Mouse (Mus musculus): Measurements from ENCODE around the gene Gstm7. TPM values are rescaled to one million over a fixed set of nuclear protein-coding genes. Genes with fewer than 3 reads are reported as not detected.

Gene Gstm7
- polyA plus RNA-seq, 1 experiment from 2014 or later: 54.6 TPM

GRCm38 (mm10) chr3:107928691-107929090 lies 2.9 kb downstream of the Gstm7 start:
- Histone ChIP-seq H3K4me1 (replicated peaks; ENCODE audit: control insufficient read depth, insufficient read depth, low read length) (peaks cover 13% of the 10 kb centered on the region; the same call in 1 of the 2 replicates), H3K27me3 (ENCODE audit: control insufficient read depth, insufficient read depth, low read length) (no peaks in the 10 kb centered on the region), H3K9ac (no peak overlapping the region), H3K9me3 (ENCODE audit: control insufficient read depth, low read length) (no peaks in the 10 kb centered on the region), H3K36me3 (replicated peaks; ENCODE audit: control insufficient read depth, insufficient read depth) (no peaks in the 10 kb centered on the region), H3K4me2 (replicated peaks) (no peak overlapping the region), H3K27ac (no peak overlapping the region), H3K4me3 (replicated peaks; ENCODE audit: low read length) (no peak overlapping the region)
- WGBS: 88% methylated on average over 11 of the region's 11 CpGs
- ATAC-seq (ENCODE audit: low FRiP score) (no peak), DNase-seq (ENCODE audit: low spot score) (no peak)

GRCm38 (mm10) chr3:107927841-107928240 lies 3.8 kb downstream of the Gstm7 start:
- no peak overlapping the region for H3K27ac ChIP-seq

DNA sequence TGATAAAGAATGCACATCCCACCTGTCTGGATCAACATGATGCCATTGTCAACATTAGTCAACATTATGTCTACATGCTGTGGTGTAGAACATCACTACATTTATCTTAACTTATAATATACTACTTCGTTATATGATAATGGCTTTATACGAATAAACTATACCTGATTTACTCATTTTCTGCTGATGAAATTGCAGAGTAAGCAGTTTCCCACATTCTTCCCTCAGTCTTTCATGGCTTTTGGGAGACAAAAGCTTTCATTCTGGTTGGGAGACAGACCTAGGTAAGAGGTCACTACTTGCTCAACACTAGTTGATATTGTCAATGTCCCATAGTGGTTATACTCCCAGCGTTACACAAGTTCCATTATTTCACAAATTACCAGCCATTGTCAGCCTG lies 6.3 kb downstream of the Gstm7 start:
- ATAC-seq (ENCODE audit: low FRiP score): no peak

More at GRCm38 (mm10) chr3:107927841-107928240, 3.8 kb downstream of the Gstm7 start:
- Histone ChIP-seq H3K27me3 (ENCODE audit: control insufficient read depth, insufficient read depth, low read length) (no peaks in the 10 kb centered on the region), H3K9me3 (ENCODE audit: control insufficient read depth, low read length) (no peaks in the 10 kb centered on the region), H3K36me3 (replicated peaks; ENCODE audit: control insufficient read depth, insufficient read depth) (no peaks in the 10 kb centered on the region), H3K4me2 (replicated peaks) (no peak overlapping the region), H3K9ac (no peak overlapping the region), H3K4me3 (replicated peaks; ENCODE audit: low read length) (no peak overlapping the region), H3K4me1 (replicated peaks; ENCODE audit: control insufficient read depth, insufficient read depth, low read length) (peaks cover 13% of the 10 kb centered on the region; the same call in 1 of the 2 replicates)
- WGBS: 58% methylated on average over 3 of the region's 3 CpGs
- DNase-seq (ENCODE audit: low spot score) (no peak), ATAC-seq (ENCODE audit: low FRiP score) (no peak)

GRCm38 (mm10) chr3:107920348-107920747 lies 11.3 kb downstream of the Gstm7 start:
- no peak for ATAC-seq (ENCODE audit: low FRiP score)
- Histone ChIP-seq H3K9me3 (ENCODE audit: control insufficient read depth, low read length) (no peaks in the 10 kb centered on the region), H3K4me1 (replicated peaks; ENCODE audit: control insufficient read depth, insufficient read depth, low read length) (no peaks in the 10 kb centered on the region), H3K9ac (no peak overlapping the region), H3K27ac (no peak overlapping the region), H3K27me3 (ENCODE audit: control insufficient read depth, insufficient read depth, low read length) (no peaks in the 10 kb centered on the region), H3K4me3 (replicated peaks; ENCODE audit: low read length) (no peak overlapping the region), H3K4me2 (replicated peaks) (no peak overlapping the region), H3K36me3 (replicated peaks; ENCODE audit: control insufficient read depth, insufficient read depth) (no peaks in the 10 kb centered on the region)
- WGBS: 93% methylated on average over 5 of the region's 5 CpGs
- DNase-seq (ENCODE audit: low spot score): no peak

More for the DNA sequence above, 6.3 kb downstream of the Gstm7 start:
- Histone ChIP-seq H3K27ac (no peak overlapping the region), H3K27me3 (ENCODE audit: control insufficient read depth, insufficient read depth, low read length) (no peaks in the 10 kb centered on the region), H3K9ac (no peak overlapping the region), H3K4me2 (replicated peaks) (no peak overlapping the region), H3K36me3 (replicated peaks; ENCODE audit: control insufficient read depth, insufficient read depth) (no peaks in the 10 kb centered on the region), H3K9me3 (ENCODE audit: control insufficient read depth, low read length) (no peaks in the 10 kb centered on the region), H3K4me3 (replicated peaks; ENCODE audit: low read length) (no peak overlapping the region), H3K4me1 (replicated peaks; ENCODE audit: control insufficient read depth, insufficient read depth, low read length) (0 out of 2 replicates have a peak, but pooled peaks cover 5% of the 10 kb centered on the region)
- WGBS: 93% methylated on average over 3 of the region's 3 CpGs
- DNase-seq (ENCODE audit: low spot score): no peak

DNA sequence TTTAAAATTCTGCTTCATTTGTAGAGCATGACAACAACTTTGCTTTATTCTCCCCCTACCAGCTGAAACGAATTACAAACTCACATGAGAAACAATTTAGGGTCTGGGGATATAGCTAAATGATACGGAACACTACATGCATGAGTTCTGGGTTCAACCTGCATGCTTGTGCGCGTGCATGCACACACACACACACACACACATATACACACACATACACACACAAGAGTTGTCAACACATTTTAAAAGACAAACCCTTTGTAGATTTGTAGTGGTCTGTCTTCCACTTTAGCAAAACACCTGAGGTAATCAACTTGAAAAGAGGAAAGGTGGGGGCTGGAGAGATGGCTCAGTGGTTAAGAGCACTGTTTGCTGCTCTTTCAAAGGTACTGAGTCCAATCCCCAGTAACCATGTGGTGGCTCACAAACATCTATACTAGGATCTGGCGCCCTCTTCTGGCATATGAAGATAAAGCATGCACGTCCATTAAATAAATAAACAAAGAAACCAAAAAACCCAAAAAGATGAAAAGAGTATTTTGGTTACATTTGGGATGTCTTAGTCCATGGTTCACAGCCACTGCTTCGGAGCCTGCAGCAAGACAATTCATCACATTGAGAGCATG lies 13.7 kb downstream of the Gstm7 start:
- ATAC-seq (ENCODE audit: low FRiP score): no peak
- WGBS: 62% methylated on average over 7 of the region's 7 CpGs

DNA sequence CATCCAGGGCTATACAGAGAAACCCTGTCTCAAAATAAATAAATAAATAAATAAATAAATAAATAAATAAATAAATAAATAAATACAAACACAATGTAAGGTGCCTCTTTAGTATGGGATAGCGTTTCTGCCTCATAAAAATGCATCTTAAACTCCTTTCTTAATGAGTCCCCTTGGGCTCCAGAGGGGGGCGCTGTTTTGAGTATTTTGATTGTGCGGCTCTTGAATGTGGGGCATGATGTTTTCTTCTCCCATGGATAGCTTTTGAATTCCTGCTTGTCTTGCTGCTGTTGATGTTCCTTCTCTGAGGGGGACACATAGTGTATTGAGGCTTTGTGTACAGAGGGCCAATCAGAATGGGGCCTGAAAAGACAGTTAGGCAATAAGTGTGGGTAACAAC lies 14.5 kb downstream of the Gstm7 start:
- DNase-seq (ENCODE audit: low spot score): no peak
- no peak overlapping the region for H3K27ac ChIP-seq
- 86% methylated on average over 3 of the region's 3 CpGs for WGBS
- no peaks in the 10 kb centered on the region for H3K27me3 ChIP-seq (ENCODE audit: control insufficient read depth, insufficient read depth, low read length)
- no peak for ATAC-seq (ENCODE audit: low FRiP score)
- H3K4me2 ChIP-seq (replicated peaks): no peak overlapping the region
- no peaks in the 10 kb centered on the region for H3K4me1 ChIP-seq (replicated peaks; ENCODE audit: control insufficient read depth, insufficient read depth, low read length)
- H3K4me3 ChIP-seq (replicated peaks; ENCODE audit: low read length): no peak overlapping the region
- no peak overlapping the region for H3K9ac ChIP-seq
- H3K36me3 ChIP-seq (replicated peaks; ENCODE audit: control insufficient read depth, insufficient read depth): no peaks in the 10 kb centered on the region
- H3K9me3 ChIP-seq (ENCODE audit: control insufficient read depth, low read length): no peaks in the 10 kb centered on the region

More for the DNA sequence above, 13.7 kb downstream of the Gstm7 start:
- H3K9me3 ChIP-seq (ENCODE audit: control insufficient read depth, low read length): no peaks in the 10 kb centered on the region
- no peak overlapping the region for H3K27ac ChIP-seq
- DNase-seq (ENCODE audit: low spot score): peak; percentile 72
- no peak overlapping the region for H3K4me2 ChIP-seq (replicated peaks)
- no peaks in the 10 kb centered on the region for H3K4me1 ChIP-seq (replicated peaks; ENCODE audit: control insufficient read depth, insufficient read depth, low read length)
- H3K4me3 ChIP-seq (replicated peaks; ENCODE audit: low read length): no peak overlapping the region
- H3K27me3 ChIP-seq (ENCODE audit: control insufficient read depth, insufficient read depth, low read length): no peaks in the 10 kb centered on the region
- no peaks in the 10 kb centered on the region for H3K36me3 ChIP-seq (replicated peaks; ENCODE audit: control insufficient read depth, insufficient read depth)
- H3K9ac ChIP-seq: no peak overlapping the region

DNA sequence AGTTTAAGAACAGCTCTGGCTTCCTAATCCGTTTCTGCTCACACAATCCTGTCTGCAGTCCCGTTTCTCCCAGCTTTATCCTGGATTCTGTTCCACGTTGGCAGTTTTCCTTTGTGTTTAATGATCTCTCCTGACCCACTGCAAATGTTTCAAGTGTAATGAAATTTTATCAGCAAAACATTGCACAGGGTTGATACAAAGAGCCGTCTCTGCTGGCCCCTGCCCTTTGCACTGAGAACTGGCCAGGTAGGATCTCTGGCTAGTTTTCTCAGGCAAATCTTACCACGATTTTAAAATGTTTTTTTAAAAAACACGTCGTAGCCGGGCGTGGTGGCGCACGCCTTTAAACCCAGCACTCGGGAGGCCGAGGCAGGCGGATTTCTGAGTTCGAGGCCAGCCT lies 14.9 kb downstream of the Gstm7 start:
- Histone ChIP-seq H3K9ac (no peak overlapping the region), H3K36me3 (replicated peaks; ENCODE audit: control insufficient read depth, insufficient read depth) (no peaks in the 10 kb centered on the region), H3K27me3 (ENCODE audit: control insufficient read depth, insufficient read depth, low read length) (no peaks in the 10 kb centered on the region), H3K4me1 (replicated peaks; ENCODE audit: control insufficient read depth, insufficient read depth, low read length) (no peaks in the 10 kb centered on the region), H3K9me3 (ENCODE audit: control insufficient read depth, low read length) (no peaks in the 10 kb centered on the region), H3K4me2 (replicated peaks) (no peak overlapping the region), H3K4me3 (replicated peaks; ENCODE audit: low read length) (no peak overlapping the region), H3K27ac (no peak overlapping the region)
- ATAC-seq (ENCODE audit: low FRiP score) (no peak), DNase-seq (ENCODE audit: low spot score) (no peak)
- WGBS: 82% methylated on average over 15 of the region's 15 CpGs

- 75% methylated on average over 6 of the region's 6 CpGs for WGBS
- Histone ChIP-seq H3K36me3 (replicated peaks; ENCODE audit: control insufficient read depth, insufficient read depth) (no peaks in the 10 kb centered on the region), H3K4me3 (replicated peaks; ENCODE audit: low read length) (no peak overlapping the region), H3K27ac (no peak overlapping the region), H3K4me1 (replicated peaks; ENCODE audit: control insufficient read depth, insufficient read depth, low read length) (no peaks in the 10 kb centered on the region), H3K9ac (no peak overlapping the region), H3K4me2 (replicated peaks) (no peak overlapping the region), H3K9me3 (ENCODE audit: control insufficient read depth, low read length) (no peaks in the 10 kb centered on the region), H3K27me3 (ENCODE audit: control insufficient read depth, insufficient read depth, low read length) (no peaks in the 10 kb centered on the region)
- ATAC-seq (ENCODE audit: low FRiP score) (no peak), DNase-seq (ENCODE audit: low spot score) (no peak)
These were observed 25.7 kb downstream of the Gstm7 start for GRCm38 (mm10) chr3:107905942-107906341.

DNA sequence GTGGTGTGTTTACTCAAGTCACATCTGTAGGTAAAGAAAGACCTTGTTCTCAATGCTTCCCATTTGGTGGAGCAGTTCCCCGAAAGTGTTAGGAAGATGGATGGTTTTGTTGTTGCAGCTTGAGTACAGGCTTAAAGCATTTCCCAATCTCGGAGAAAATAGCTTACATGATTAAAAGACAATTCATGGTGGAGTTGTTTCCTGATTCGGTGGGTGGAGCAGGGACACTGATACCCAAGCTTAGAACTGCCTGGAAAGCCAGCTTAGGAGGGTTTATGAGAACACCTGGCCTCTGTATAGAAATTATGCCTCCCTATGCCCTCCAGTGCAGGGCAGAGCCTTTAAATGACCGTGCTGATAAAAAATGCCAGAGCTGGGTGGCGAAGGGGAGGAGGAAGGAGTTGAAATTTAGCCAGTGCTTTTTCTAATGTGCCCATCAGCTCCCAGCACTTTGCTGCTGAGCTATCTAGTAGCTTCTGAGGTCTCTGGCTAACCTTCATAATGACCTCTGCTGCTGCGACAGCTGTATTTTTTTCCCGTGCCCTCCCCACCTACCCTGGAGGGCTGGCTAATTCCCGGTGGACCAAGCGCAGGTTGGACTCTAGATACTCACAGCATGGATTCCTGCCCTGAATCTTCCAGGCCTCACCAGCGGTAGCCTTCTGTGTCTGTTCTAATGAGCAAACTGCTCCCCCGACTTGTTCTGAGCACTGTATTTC lies 30.5 kb downstream of the Gstm7 start:
- ATAC-seq (ENCODE audit: low FRiP score): no peak
- Histone ChIP-seq H3K9me3 (ENCODE audit: control insufficient read depth, low read length) (no peaks in the 10 kb centered on the region), H3K4me2 (replicated peaks) (no peak overlapping the region), H3K27ac (no peak overlapping the region), H3K9ac (no peak overlapping the region), H3K27me3 (ENCODE audit: control insufficient read depth, insufficient read depth, low read length) (no peaks in the 10 kb centered on the region), H3K36me3 (replicated peaks; ENCODE audit: control insufficient read depth, insufficient read depth) (peaks cover 10% of the 10 kb centered on the region), H3K4me3 (replicated peaks; ENCODE audit: low read length) (no peak overlapping the region), H3K4me1 (replicated peaks; ENCODE audit: control insufficient read depth, insufficient read depth, low read length) (peaks cover 5% of the 10 kb centered on the region)
- DNase-seq (ENCODE audit: low spot score): no peak
- 63% methylated on average over 11 of the region's 11 CpGs for WGBS
